Mouse (Mus musculus): ENCODE results near the gene Ak1.

GRCm38 (mm10) chr2:32589213-32589795 is 32.3 kb upstream of the Ak1 start:
- TF ChIP-seq CTCF (IDR thresholded peaks at IDR 0.05; ENCODE audit: borderline replicate concordance, control insufficient read depth, extremely low read depth, insufficient read depth, low read length, poor library complexity) (no peak), POLR2A (IDR thresholded peaks at IDR 0.05; ENCODE audit: control insufficient read depth, extremely low read depth, insufficient read depth, low read length, poor library complexity) (no peak)
